Mouse (Mus musculus) right cerebral cortex, postnatal 4 days (tissue): ENCODE data around the gene Ak1.

Experiments used
- DNase-seq: peaks from one replicate; pipeline ENCODE4 v3.0.0-alpha.2; 2022

The Ak1 gene

GRCm38 (mm10) chr2:32621517-32621859 lies at the start of gene Ak1:
TSS of gene Ak1 (plus strand) at chr2:32621758.
- no peak for DNase-seq

GRCm38 (mm10) chr2:32572196-32572595 lies 49.4 kb upstream of the Ak1 start:
- no peak for DNase-seq

- no peak for DNase-seq
Observed at GRCm38 (mm10) chr2:32574497-32574896, 47.1 kb upstream of the Ak1 start, which contains the start of gene Pip5kl1. TSS of gene Pip5kl1 (plus strand) at chr2:32574797.

GRCm38 (mm10) chr2:32574901-32575585 lies 46.5 kb upstream of the Ak1 start:
- DNase-seq: peak; percentile 69

GRCm38 (mm10) chr2:32575586-32576160 lies 45.9 kb upstream of the Ak1 start, which contains the start of gene 9430097D07Rik:
TSS of gene 9430097D07Rik (minus strand) at chr2:32575684.
- peak; percentile 74 for DNase-seq

- DNase-seq: no peak
Observed at GRCm38 (mm10) chr2:32576532-32576931, 45.0 kb upstream of the Ak1 start.

- no peak for DNase-seq
Observed at GRCm38 (mm10) chr2:32578146-32579046, 43.2 kb upstream of the Ak1 start.

- peak; percentile 72 for DNase-seq
Observed at GRCm38 (mm10) chr2:32581450-32582095, 40.0 kb upstream of the Ak1 start.

GRCm38 (mm10) chr2:32582830-32583799 lies 38.4 kb upstream of the Ak1 start:
- peak; percentile 64 for DNase-seq

- no peak for DNase-seq
Observed at GRCm38 (mm10) chr2:32585149-32585714, 36.3 kb upstream of the Ak1 start.

GRCm38 (mm10) chr2:32586871-32587351 lies 34.6 kb upstream of the Ak1 start, which contains the start of gene St6galnac4:
TSS of gene St6galnac4 (plus strand) at chr2:32587095.
- peak; percentile 88 for DNase-seq

- no peak for DNase-seq
Observed at GRCm38 (mm10) chr2:32587731-32588321, 33.7 kb upstream of the Ak1 start.

GRCm38 (mm10) chr2:32589213-32589795 lies 32.3 kb upstream of the Ak1 start:
- no peak for DNase-seq

- no peak for DNase-seq
Observed at GRCm38 (mm10) chr2:32590224-32590623, 31.3 kb upstream of the Ak1 start.

- no peak for DNase-seq
Observed at GRCm38 (mm10) chr2:32591249-32591648, 30.3 kb upstream of the Ak1 start.

- no peak for DNase-seq
Observed at GRCm38 (mm10) chr2:32596725-32597124, 24.8 kb upstream of the Ak1 start.

GRCm38 (mm10) chr2:32597248-32597647 lies 24.3 kb upstream of the Ak1 start:
- DNase-seq: no peak

GRCm38 (mm10) chr2:32597699-32598098 lies 23.9 kb upstream of the Ak1 start:
- DNase-seq: no peak

GRCm38 (mm10) chr2:32598506-32598905 lies 23.1 kb upstream of the Ak1 start:
- DNase-seq: no peak

- no peak for DNase-seq
Observed at GRCm38 (mm10) chr2:32599409-32599808, 22.1 kb upstream of the Ak1 start, which contains the start of gene St6galnac6. TSS of gene St6galnac6 (plus strand) at chr2:32599709.
